Mouse (Mus musculus): ENCODE results near the gene Rasgef1c. TPM values are rescaled to one million over a fixed set of nuclear protein-coding genes. Genes with fewer than 3 reads are reported as not detected.

The Rasgef1c gene
- polyA plus RNA-seq, 1 experiment from 2014 or later, result not detected

- Histone ChIP-seq H3K4me2 (no peak overlapping the region), H3K27me3 (replicated peaks) (peaks cover 32% of the 10 kb centered on the region), H3K9ac (no peak overlapping the region), H3K27ac (no peak overlapping the region), H3K9me3 (replicated peaks) (no peaks in the 10 kb centered on the region), H3K4me1 (0 out of 2 replicates have a peak, but pooled peaks cover 9% of the 10 kb centered on the region), H3K4me3 (no peak overlapping the region), H3K36me3 (no peaks in the 10 kb centered on the region)
- WGBS (ENCODE audit: insufficient replicate concordance), result 50% methylated on average over 6 of the region's 6 CpGs
- ATAC-seq, result no peak
Observed at GRCm38 (mm10) chr11:49927670-49928069, 26.0 kb downstream of the Rasgef1c start.

- no peaks in the 10 kb centered on the region for H3K9me3 ChIP-seq (replicated peaks)
- 0 out of 2 replicates have a peak, but pooled peaks cover 9% of the 10 kb centered on the region for H3K4me1 ChIP-seq
- ATAC-seq, result no peak
- no peak overlapping the region for H3K9ac ChIP-seq
- WGBS (ENCODE audit: insufficient replicate concordance), result 44% methylated on average over 5 of the region's 5 CpGs
- H3K4me3 ChIP-seq, result no peak overlapping the region
- peaks cover 35% of the 10 kb centered on the region for H3K27me3 ChIP-seq (replicated peaks)
- H3K4me2 ChIP-seq, result no peak overlapping the region
- no peaks in the 10 kb centered on the region for H3K36me3 ChIP-seq
- H3K27ac ChIP-seq, result no peak overlapping the region
Observed at GRCm38 (mm10) chr11:49931037-49931625, 29.5 kb downstream of the Rasgef1c start.

GRCm38 (mm10) chr11:49931853-49932252 is 30.2 kb downstream of the Rasgef1c start:
- ATAC-seq, result no peak

GRCm38 (mm10) chr11:49933811-49934210 is 32.2 kb downstream of the Rasgef1c start:
- H3K9me3 ChIP-seq (replicated peaks), result no peaks in the 10 kb centered on the region
- H3K4me1 ChIP-seq, result 0 out of 2 replicates have a peak, but pooled peaks cover 3% of the 10 kb centered on the region
- no peak for ATAC-seq
- no peaks in the 10 kb centered on the region for H3K36me3 ChIP-seq
- no peak overlapping the region for H3K4me2 ChIP-seq
- H3K27ac ChIP-seq, result no peak overlapping the region
- H3K27me3 ChIP-seq (replicated peaks), result peaks cover 27% of the 10 kb centered on the region
- no peak overlapping the region for H3K9ac ChIP-seq
- WGBS (ENCODE audit: insufficient replicate concordance), result 58% methylated on average over 1 of the region's 1 CpGs
- no peak overlapping the region for H3K4me3 ChIP-seq

More at GRCm38 (mm10) chr11:49931853-49932252, 30.2 kb downstream of the Rasgef1c start:
- H3K27me3 ChIP-seq (replicated peaks), result peaks cover 36% of the 10 kb centered on the region
- WGBS (ENCODE audit: insufficient replicate concordance), result 19% methylated on average over 7 of the region's 7 CpGs
- H3K27ac ChIP-seq, result no peak overlapping the region
- no peak overlapping the region for H3K9ac ChIP-seq
- no peaks in the 10 kb centered on the region for H3K9me3 ChIP-seq (replicated peaks)
- H3K4me2 ChIP-seq, result no peak overlapping the region
- H3K4me1 ChIP-seq, result 0 out of 2 replicates have a peak, but pooled peaks cover 3% of the 10 kb centered on the region
- no peaks in the 10 kb centered on the region for H3K36me3 ChIP-seq
- no peak overlapping the region for H3K4me3 ChIP-seq

GRCm38 (mm10) chr11:49934322-49934721 is 32.7 kb downstream of the Rasgef1c start:
- no peak for ATAC-seq
- 69% methylated on average over 10 of the region's 10 CpGs for WGBS (ENCODE audit: insufficient replicate concordance)

GRCm38 (mm10) chr11:49936458-49936857 is 34.8 kb downstream of the Rasgef1c start:
- H3K36me3 ChIP-seq, result no peaks in the 10 kb centered on the region
- no peak overlapping the region for H3K9ac ChIP-seq
- H3K4me3 ChIP-seq, result no peak overlapping the region
- H3K27me3 ChIP-seq (replicated peaks), result peaks cover 26% of the 10 kb centered on the region
- ATAC-seq, result no peak
- no peak overlapping the region for H3K4me2 ChIP-seq
- 69% methylated on average over 9 of the region's 9 CpGs for WGBS (ENCODE audit: insufficient replicate concordance)
- no peaks in the 10 kb centered on the region for H3K9me3 ChIP-seq (replicated peaks)
- 0 out of 2 replicates have a peak, but pooled peaks cover 3% of the 10 kb centered on the region for H3K4me1 ChIP-seq
- H3K27ac ChIP-seq, result no peak overlapping the region

More at GRCm38 (mm10) chr11:49934322-49934721, 32.7 kb downstream of the Rasgef1c start:
- Histone ChIP-seq H3K4me2 (no peak overlapping the region), H3K27me3 (replicated peaks) (peaks cover 25% of the 10 kb centered on the region), H3K9ac (no peak overlapping the region), H3K4me3 (no peak overlapping the region), H3K36me3 (no peaks in the 10 kb centered on the region), H3K9me3 (replicated peaks) (no peaks in the 10 kb centered on the region), H3K27ac (no peak overlapping the region), H3K4me1 (0 out of 2 replicates have a peak, but pooled peaks cover 3% of the 10 kb centered on the region)

- H3K27me3 ChIP-seq (replicated peaks), result peaks cover 30% of the 10 kb centered on the region
- WGBS (ENCODE audit: insufficient replicate concordance), result 76% methylated on average over 6 of the region's 6 CpGs
- H3K27ac ChIP-seq, result no peak overlapping the region
- H3K36me3 ChIP-seq, result no peaks in the 10 kb centered on the region
- no peaks in the 10 kb centered on the region for H3K9me3 ChIP-seq (replicated peaks)
- no peak overlapping the region for H3K4me2 ChIP-seq
- no peak overlapping the region for H3K9ac ChIP-seq
- no peaks in the 10 kb centered on the region for H3K4me1 ChIP-seq
- no peak overlapping the region for H3K4me3 ChIP-seq
- ATAC-seq, result no peak
Observed at GRCm38 (mm10) chr11:49937779-49938178, 36.1 kb downstream of the Rasgef1c start.

- Histone ChIP-seq H3K4me1 (no peaks in the 10 kb centered on the region), H3K9me3 (replicated peaks) (no peaks in the 10 kb centered on the region), H3K27ac (no peak overlapping the region), H3K9ac (no peak overlapping the region), H3K4me3 (no peak overlapping the region), H3K4me2 (no peak overlapping the region), H3K36me3 (no peaks in the 10 kb centered on the region), H3K27me3 (replicated peaks) (peaks cover 32% of the 10 kb centered on the region)
- 48% methylated on average over 4 of the region's 4 CpGs for WGBS (ENCODE audit: insufficient replicate concordance)
- no peak for ATAC-seq
Observed at GRCm38 (mm10) chr11:49938258-49939164, 36.9 kb downstream of the Rasgef1c start.

- no peaks in the 10 kb centered on the region for H3K4me1 ChIP-seq
- H3K9me3 ChIP-seq (replicated peaks), result no peaks in the 10 kb centered on the region
- peaks cover 24% of the 10 kb centered on the region for H3K27me3 ChIP-seq (replicated peaks)
- no peaks in the 10 kb centered on the region for H3K36me3 ChIP-seq
- WGBS (ENCODE audit: insufficient replicate concordance), result 36% methylated on average over 4 of the region's 4 CpGs
- H3K4me3 ChIP-seq, result no peak overlapping the region
- H3K4me2 ChIP-seq, result no peak overlapping the region
- no peak overlapping the region for H3K27ac ChIP-seq
- no peak for ATAC-seq
- no peak overlapping the region for H3K9ac ChIP-seq
Observed at GRCm38 (mm10) chr11:49942841-49943240, 41.2 kb downstream of the Rasgef1c start.

GRCm38 (mm10) chr11:49943901-49944300 is 42.3 kb downstream of the Rasgef1c start:
- Histone ChIP-seq H3K9me3 (replicated peaks) (no peaks in the 10 kb centered on the region), H3K9ac (no peak overlapping the region), H3K4me2 (no peak overlapping the region), H3K36me3 (no peaks in the 10 kb centered on the region), H3K4me3 (no peak overlapping the region), H3K27ac (no peak overlapping the region), H3K4me1 (no peaks in the 10 kb centered on the region), H3K27me3 (replicated peaks) (peaks cover 20% of the 10 kb centered on the region)
- WGBS (ENCODE audit: insufficient replicate concordance), result 48% methylated on average over 5 of the region's 5 CpGs
- ATAC-seq, result no peak

GRCm38 (mm10) chr11:49945726-49946125 is 44.1 kb downstream of the Rasgef1c start:
- Histone ChIP-seq H3K36me3 (no peaks in the 10 kb centered on the region), H3K27me3 (replicated peaks) (peaks cover 18% of the 10 kb centered on the region; the same call in 1 of the 2 replicates), H3K27ac (no peak overlapping the region), H3K9me3 (replicated peaks) (no peaks in the 10 kb centered on the region), H3K4me3 (no peak overlapping the region), H3K4me1 (peaks cover 4% of the 10 kb centered on the region; the same call in 1 of the 2 replicates), H3K9ac (no peak overlapping the region), H3K4me2 (no peak overlapping the region)
- WGBS (ENCODE audit: insufficient replicate concordance), result 81% methylated on average over 4 of the region's 4 CpGs
- no peak for ATAC-seq

- no peak overlapping the region for H3K4me3 ChIP-seq
- ATAC-seq, result no peak
- H3K4me1 ChIP-seq, result peaks cover 4% of the 10 kb centered on the region; the same call in 1 of the 2 replicates
- H3K36me3 ChIP-seq, result no peaks in the 10 kb centered on the region
- peaks cover 16% of the 10 kb centered on the region for H3K27me3 ChIP-seq (replicated peaks)
- no peak overlapping the region for H3K9ac ChIP-seq
- no peaks in the 10 kb centered on the region for H3K9me3 ChIP-seq (replicated peaks)
- WGBS (ENCODE audit: insufficient replicate concordance), result 48% methylated on average over 5 of the region's 5 CpGs
- no peak overlapping the region for H3K4me2 ChIP-seq
- H3K27ac ChIP-seq, result no peak overlapping the region
Observed at GRCm38 (mm10) chr11:49949839-49950238, 48.2 kb downstream of the Rasgef1c start.
